Mouse (Mus musculus): ENCODE measurements around the gene Ltbp1. TPM values are rescaled to one million over a fixed set of nuclear protein-coding genes. Genes with fewer than 3 reads are reported as not detected.

Ltbp1 gene
- total and polyA plus RNA-seq, 3 experiments = 17.2 to 40.4 (median 39.9) TPM

GRCm38 (mm10) chr17:75107879-75108278, 102.5 kb downstream of the Ltbp1 start:
- Histone ChIP-seq H3K9ac (ENCODE audit: low read depth, low read length) (no peak overlapping the region), H3K27me3 (ENCODE audit: control insufficient read depth, insufficient read depth, low read length) (no peaks in the 10 kb centered on the region), H3K79me2 (replicated peaks; ENCODE audit: control insufficient read depth, insufficient read depth, low read length) (no peaks in the 10 kb centered on the region), H3K4me1 (ENCODE audit: control insufficient read depth, insufficient read depth, low read length) (peaks cover under 1% of the 10 kb centered on the region; the same call in 1 of the 2 replicates), H3K27ac (no peak overlapping the region), H3K4me3 (no peak overlapping the region), H3K36me3 (ENCODE audit: control insufficient read depth, insufficient read depth, low read length) (no peaks in the 10 kb centered on the region)
- no peak for DNase-seq
- 91% methylated on average over 5 of the region's 5 CpGs for WGBS
- no peak for TF ChIP-seq CTCF (IDR thresholded peaks at IDR 0.05)
- TF ChIP-seq POLR2A (IDR thresholded peaks at IDR 0.05; ENCODE audit: insufficient read depth, low read depth, low read length) = no peak
- no peak for TF ChIP-seq EP300 (IDR thresholded peaks at IDR 0.05; ENCODE audit: insufficient read depth, low read depth, low read length)
- intact Hi-C loops (cut with DNase I) = no loop called here

GRCm38 (mm10) chr17:75109081-75109716, 103.8 kb downstream of the Ltbp1 start:
- H3K4me1 ChIP-seq (ENCODE audit: control insufficient read depth, insufficient read depth, low read length) = peaks cover 2% of the 10 kb centered on the region; the same call in 1 of the 2 replicates
- intact Hi-C loops (cut with DNase I) = no loop called here
- 88% methylated on average over 5 of the region's 5 CpGs for WGBS
- H3K36me3 ChIP-seq (ENCODE audit: control insufficient read depth, insufficient read depth, low read length) = no peaks in the 10 kb centered on the region
- H3K27me3 ChIP-seq (ENCODE audit: control insufficient read depth, insufficient read depth, low read length) = no peaks in the 10 kb centered on the region
- DNase-seq = no peak
- H3K4me3 ChIP-seq = no peak overlapping the region
- no peak overlapping the region for H3K9ac ChIP-seq (ENCODE audit: low read depth, low read length)
- no peak overlapping the region for H3K27ac ChIP-seq
- no peaks in the 10 kb centered on the region for H3K79me2 ChIP-seq (replicated peaks; ENCODE audit: control insufficient read depth, insufficient read depth, low read length)
- TF ChIP-seq EP300 (IDR thresholded peaks at IDR 0.05; ENCODE audit: insufficient read depth, low read depth, low read length) (no peak), CTCF (IDR thresholded peaks at IDR 0.05) (no peak), POLR2A (IDR thresholded peaks at IDR 0.05; ENCODE audit: insufficient read depth, low read depth, low read length) (no peak)

DNA sequence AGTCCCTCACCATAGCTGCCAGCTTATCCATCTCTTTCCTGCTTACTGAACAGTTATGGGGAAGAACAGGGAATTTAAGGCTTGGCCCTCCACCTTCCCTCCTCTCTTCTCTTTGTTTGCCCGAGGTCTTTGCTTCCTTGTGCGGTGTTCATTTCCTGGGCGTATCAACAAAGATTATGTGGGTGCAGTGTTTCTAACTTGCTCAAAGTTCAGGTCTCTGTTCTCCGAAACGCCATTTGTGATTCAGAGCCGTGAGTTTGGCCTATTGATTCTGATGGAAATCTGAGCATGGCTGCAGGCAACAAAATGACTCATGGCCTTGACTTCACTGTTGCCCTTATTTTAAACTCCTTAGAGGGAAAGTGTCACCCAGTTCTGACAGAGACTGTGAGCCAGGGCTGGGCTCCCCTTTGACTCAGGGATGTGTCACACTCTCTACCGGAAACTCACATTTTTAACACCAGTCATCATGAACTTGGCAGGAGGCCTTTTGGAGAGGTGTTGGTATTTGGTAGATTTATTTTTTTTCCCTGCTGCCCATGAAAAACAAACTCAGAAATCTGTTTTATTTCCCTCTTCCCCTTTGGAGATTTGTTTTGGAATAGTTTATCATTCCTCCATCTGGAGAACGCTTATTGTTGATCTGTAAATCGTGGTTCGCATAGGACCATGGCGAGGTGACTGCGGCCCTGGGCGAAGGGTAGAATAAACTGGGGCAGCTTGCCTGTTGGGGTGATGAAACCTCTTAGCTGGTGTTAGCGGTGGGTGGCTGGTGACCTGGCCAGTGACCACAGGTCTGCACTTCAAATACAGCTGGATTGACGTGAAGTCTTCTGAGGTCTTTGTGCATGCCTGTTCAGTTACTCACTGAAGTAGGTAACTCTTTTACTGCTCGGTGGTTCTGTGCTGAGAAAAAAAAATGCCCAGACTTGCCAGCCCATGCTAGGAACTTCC, 105.2 kb downstream of the Ltbp1 start:
- no peak overlapping the region for H3K9ac ChIP-seq (ENCODE audit: low read depth, low read length)
- peak overlapping the region; percentile 20; the same call in 1 of the 2 replicates for H3K27ac ChIP-seq
- no peaks in the 10 kb centered on the region for H3K27me3 ChIP-seq (ENCODE audit: control insufficient read depth, insufficient read depth, low read length)
- intact Hi-C loops (cut with DNase I) = no loop called here
- peak in 1 of 2 experiments; percentile 36 for DNase-seq
- 80% methylated on average over 16 of the region's 16 CpGs for whole genome bisulfite sequencing
- peaks cover 2% of the 10 kb centered on the region; the same call in 1 of the 2 replicates for H3K4me1 ChIP-seq (ENCODE audit: control insufficient read depth, insufficient read depth, low read length)
- no peaks in the 10 kb centered on the region for H3K36me3 ChIP-seq (ENCODE audit: control insufficient read depth, insufficient read depth, low read length)
- H3K79me2 ChIP-seq (replicated peaks; ENCODE audit: control insufficient read depth, insufficient read depth, low read length) = no peaks in the 10 kb centered on the region
- H3K4me3 ChIP-seq = no peak overlapping the region
- TF ChIP-seq EP300 (IDR thresholded peaks at IDR 0.05; ENCODE audit: insufficient read depth, low read depth, low read length) (no peak), CTCF (IDR thresholded peaks at IDR 0.05) (no peak), POLR2A (IDR thresholded peaks at IDR 0.05; ENCODE audit: insufficient read depth, low read depth, low read length) (no peak)

DNA sequence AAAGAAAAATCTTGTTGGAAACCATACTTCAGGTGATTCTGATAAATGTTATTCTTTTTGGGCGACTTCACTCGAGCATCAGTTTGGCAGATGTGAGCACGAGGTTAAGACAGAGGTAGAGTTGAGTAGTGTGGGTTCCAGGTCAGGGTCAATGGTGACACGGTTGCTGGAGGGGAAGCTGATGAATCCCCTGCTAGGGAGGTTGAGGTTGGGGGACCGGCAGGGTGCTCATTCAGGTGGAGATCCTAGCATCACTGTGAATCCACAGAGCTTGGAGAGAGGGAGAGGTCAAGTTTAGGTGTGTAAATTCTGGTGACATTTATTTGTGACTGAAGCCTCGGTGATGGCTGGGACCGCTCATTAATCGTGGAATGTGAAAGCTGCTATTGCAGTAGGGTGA, 110.2 kb downstream of the Ltbp1 start:
- H3K27ac ChIP-seq = no peak overlapping the region
- 85% methylated on average over 8 of the region's 8 CpGs for WGBS
- H3K4me1 ChIP-seq (ENCODE audit: control insufficient read depth, insufficient read depth, low read length) = peaks cover 3% of the 10 kb centered on the region
- DNase-seq = no peak
- TF ChIP-seq CTCF (IDR thresholded peaks at IDR 0.05) (no peak), POLR2A (IDR thresholded peaks at IDR 0.05; ENCODE audit: insufficient read depth, low read depth, low read length) (no peak), EP300 (IDR thresholded peaks at IDR 0.05; ENCODE audit: insufficient read depth, low read depth, low read length) (no peak)
- H3K36me3 ChIP-seq (ENCODE audit: control insufficient read depth, insufficient read depth, low read length) = no peaks in the 10 kb centered on the region
- H3K27me3 ChIP-seq (ENCODE audit: control insufficient read depth, insufficient read depth, low read length) = no peaks in the 10 kb centered on the region
- no peaks in the 10 kb centered on the region for H3K79me2 ChIP-seq (replicated peaks; ENCODE audit: control insufficient read depth, insufficient read depth, low read length)
- intact Hi-C loops (cut with DNase I) = no loop called here
- H3K4me3 ChIP-seq = no peak overlapping the region
- no peak overlapping the region for H3K9ac ChIP-seq (ENCODE audit: low read depth, low read length)

DNA sequence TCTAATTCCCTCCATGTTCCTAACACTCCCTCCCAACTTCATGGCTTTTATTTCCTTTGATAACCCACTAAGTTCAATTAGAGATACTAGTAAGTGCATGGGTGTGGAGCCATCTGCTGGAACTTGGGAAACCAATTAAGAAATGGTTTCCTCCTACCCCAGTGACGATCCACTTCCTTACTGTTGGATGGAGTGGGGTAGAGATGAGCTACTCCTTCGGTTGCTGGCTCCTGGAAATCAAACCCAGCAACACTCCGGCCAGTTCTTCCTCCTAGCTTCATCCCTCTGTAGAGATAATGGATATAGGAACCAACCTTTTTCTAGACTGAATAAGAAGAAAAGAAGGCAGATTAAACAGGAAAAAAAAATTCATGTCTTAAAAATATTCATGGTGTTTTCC, 113.5 kb downstream of the Ltbp1 start:
- H3K27me3 ChIP-seq (ENCODE audit: control insufficient read depth, insufficient read depth, low read length) = no peaks in the 10 kb centered on the region
- peaks cover 2% of the 10 kb centered on the region for H3K4me1 ChIP-seq (ENCODE audit: control insufficient read depth, insufficient read depth, low read length)
- H3K4me3 ChIP-seq = no peak overlapping the region
- intact Hi-C loops (cut with DNase I) = no loop called here
- TF ChIP-seq EP300 (IDR thresholded peaks at IDR 0.05; ENCODE audit: insufficient read depth, low read depth, low read length) (no peak), CTCF (IDR thresholded peaks at IDR 0.05) (peak; percentile 30)
- no peak overlapping the region for H3K9ac ChIP-seq (ENCODE audit: low read depth, low read length)
- H3K27ac ChIP-seq = no peak overlapping the region
- H3K79me2 ChIP-seq (replicated peaks; ENCODE audit: control insufficient read depth, insufficient read depth, low read length) = no peaks in the 10 kb centered on the region; the same call in 1 of the 2 replicates
- WGBS = 67% methylated on average over 3 of the region's 3 CpGs
- H3K36me3 ChIP-seq (ENCODE audit: control insufficient read depth, insufficient read depth, low read length) = no peaks in the 10 kb centered on the region
- no peak for DNase-seq

DNA sequence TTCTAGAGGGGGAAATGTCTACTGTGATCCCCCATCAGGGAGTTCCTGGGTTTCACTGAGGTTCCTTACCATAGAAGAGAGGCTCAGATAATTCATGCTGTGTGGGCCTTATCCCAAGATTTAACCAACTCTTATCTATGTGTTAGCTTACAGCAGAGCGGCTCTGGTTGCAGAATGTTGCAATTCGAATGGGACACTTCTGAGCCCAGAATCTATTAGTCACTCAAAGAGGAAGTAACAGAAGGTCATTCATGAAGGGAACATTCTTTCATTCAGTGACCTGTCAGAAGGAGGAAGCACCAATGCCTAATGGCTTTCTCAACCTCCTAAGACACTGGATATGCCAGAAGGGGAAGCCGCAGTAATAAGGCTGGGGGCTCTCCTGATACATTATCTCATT, 114.1 kb downstream of the Ltbp1 start:
- intact Hi-C loops (cut with DNase I) = no loop called here
- peaks cover 2% of the 10 kb centered on the region for H3K4me1 ChIP-seq (ENCODE audit: control insufficient read depth, insufficient read depth, low read length)
- no peak for DNase-seq

More for the DNA sequence above, 114.1 kb downstream of the Ltbp1 start:
- Histone ChIP-seq H3K9ac (ENCODE audit: low read depth, low read length) (no peak overlapping the region), H3K4me3 (no peak overlapping the region), H3K36me3 (ENCODE audit: control insufficient read depth, insufficient read depth, low read length) (no peaks in the 10 kb centered on the region), H3K27me3 (ENCODE audit: control insufficient read depth, insufficient read depth, low read length) (no peaks in the 10 kb centered on the region), H3K27ac (no peak overlapping the region), H3K79me2 (replicated peaks; ENCODE audit: control insufficient read depth, insufficient read depth, low read length) (no peaks in the 10 kb centered on the region; the same call in 1 of the 2 replicates)
- TF ChIP-seq POLR2A (IDR thresholded peaks at IDR 0.05; ENCODE audit: insufficient read depth, low read depth, low read length) (no peak), EP300 (IDR thresholded peaks at IDR 0.05; ENCODE audit: insufficient read depth, low read depth, low read length) (no peak), CTCF (IDR thresholded peaks at IDR 0.05) (no peak)
- 53% methylated on average over 3 of the region's 3 CpGs for WGBS
